Mouse (Mus musculus) yolk sac, embryonic 10.5 days (tissue): ENCODE data around the gene Prdx5.
A peak's percentile ranks its signal among the peaks of the same experiment; 100 is the strongest.

ENCODE experiments used
- DNase-seq: peaks from one replicate; pipeline ENCODE4 v3.0.0-alpha.2; 2017; ENCODE audit warnings: low spot score

The Prdx5 gene

DNA sequence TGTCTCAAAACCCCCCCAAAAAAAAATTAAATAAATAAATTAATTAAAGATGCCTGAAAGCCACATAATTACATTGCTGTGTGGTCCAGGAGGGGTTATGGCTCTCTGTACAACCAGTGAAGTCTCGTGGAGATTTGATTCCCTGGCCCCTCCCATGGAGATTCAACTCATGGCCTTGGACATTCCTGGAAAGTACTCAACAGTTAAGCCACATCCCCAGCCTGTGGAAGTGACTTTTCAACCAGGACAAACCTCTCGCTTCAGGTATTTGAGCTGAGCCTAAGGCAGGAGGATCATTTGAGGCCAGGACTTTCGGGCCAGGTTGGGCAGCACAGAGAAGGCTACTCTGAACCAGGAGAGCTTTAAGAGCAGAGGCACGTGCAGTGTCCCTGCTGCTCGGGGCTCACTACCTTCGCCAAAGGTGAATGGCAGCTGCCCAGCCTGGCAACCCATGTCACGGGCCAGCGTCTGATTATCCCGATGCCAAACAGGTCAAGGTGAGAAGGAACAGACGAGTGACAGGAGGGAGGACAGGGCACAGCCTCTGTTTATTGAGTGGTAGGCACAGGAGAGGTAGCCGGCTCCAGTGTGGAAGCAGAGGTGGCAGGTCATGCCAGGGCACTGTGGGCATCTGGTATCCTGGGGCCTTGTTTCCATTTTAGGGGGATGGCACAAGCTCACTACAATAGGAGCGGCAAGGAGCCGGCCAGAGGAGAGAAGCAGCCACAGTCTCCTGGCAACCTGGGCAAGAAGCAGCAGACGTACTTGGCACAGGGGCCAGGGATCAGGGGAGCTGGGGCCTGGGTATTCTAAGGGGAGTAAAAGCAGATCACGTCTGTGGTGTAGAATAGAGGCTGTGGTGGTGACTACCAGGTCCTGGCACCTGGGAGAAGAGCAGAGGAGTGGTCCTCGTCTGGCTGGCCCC is 27.9 kb upstream of the Prdx5 start:
- DNase-seq: no peak

DNA sequence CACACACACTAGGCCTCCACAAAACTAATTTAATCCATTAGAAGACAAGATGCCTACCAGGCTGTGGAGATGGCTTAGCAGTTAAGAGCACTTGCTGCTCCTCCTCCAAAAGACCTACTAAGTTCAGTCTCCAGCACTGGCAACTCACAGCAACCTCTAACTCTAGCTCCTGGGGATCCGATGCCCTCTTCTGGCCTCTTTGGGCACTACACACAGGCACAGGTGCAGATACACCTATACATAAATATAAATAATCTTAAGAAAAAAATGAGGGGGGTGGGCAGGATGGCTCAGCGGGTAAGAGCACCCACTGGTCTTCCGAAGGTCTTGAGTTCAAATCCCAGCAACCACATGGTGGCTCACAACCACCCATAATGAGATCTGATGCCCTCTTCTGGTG is 26.4 kb upstream of the Prdx5 start:
- no peak for DNase-seq

DNA sequence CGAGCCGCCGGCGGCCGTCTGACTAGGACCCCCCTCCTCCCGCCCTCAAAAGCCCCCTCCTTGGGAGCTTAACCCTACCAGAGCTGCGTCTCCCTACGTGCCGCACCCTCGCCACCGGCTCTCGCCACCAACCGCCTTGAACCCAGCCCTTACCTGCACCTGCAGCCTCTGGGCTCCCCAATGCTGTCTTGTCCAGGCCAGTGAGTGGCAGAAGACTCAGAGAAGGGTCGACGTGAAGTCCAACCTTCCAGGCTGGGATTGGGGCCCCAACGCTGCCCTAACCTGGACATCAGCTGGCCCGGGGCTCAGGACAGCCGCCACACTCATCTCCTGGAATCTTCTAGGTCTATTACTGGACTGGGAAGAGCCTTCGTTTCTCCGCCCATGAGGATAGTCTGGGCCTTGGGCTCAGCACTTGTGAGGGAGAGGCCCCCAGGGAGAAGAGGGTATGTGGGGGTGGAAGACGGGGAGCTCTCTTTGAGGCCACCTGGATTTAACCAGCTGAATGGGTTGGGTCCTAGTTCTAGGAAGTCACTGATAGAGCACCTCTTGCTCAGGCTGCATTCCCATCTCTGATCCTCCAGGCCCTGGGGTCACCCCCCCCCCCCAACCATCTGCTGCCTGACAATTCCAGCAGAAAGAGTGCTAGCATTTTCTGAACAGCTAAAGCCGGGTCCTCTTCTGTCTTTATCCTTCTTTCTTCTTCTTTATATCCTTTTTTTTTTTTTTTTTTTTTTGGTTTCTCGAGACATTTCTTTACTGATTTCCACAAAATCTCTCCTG is 24.5 kb upstream of the Prdx5 start, which contains the start of gene Kcnk4:
Kcnk4 (minus strand) TSS at position 321 of the 783 bp plus-strand sequence.
- DNase-seq: no peak

DNA sequence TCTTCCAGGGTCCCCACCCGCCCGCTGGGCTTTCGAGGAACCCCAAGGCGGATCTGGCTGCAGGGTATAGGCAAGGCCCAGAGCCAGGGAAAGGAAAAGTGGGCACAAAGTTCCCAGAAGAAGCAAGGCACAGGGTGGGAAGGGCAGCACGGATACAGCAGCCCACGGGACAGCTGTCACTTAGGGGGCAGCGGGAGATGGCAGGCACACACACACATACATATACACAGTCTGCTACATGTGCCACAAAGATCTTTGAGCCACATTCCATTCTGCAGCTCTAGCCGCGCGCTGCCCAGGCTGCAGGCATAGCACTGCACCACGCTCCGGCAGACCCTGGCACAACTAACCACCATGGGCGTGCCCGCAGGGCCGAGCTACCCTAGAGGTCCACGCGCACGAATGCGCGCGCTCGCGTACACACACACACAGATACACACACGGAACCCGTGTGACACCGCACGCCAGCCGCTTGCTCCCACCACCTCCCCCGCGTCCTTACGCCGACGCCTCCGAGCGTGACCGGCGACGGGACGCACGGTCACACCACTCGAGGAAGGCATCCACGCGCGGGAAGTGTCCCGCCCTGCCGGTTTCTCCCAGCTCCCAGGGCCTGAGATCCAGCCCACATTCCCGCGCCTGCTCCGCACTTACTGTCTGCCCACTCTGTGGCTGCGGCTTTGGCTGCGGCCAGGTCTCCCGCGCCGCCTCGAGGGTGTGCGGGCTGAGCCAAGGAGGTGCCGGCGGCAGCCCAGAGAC is 23.7 kb upstream of the Prdx5 start:
- DNase-seq: no peak

DNA sequence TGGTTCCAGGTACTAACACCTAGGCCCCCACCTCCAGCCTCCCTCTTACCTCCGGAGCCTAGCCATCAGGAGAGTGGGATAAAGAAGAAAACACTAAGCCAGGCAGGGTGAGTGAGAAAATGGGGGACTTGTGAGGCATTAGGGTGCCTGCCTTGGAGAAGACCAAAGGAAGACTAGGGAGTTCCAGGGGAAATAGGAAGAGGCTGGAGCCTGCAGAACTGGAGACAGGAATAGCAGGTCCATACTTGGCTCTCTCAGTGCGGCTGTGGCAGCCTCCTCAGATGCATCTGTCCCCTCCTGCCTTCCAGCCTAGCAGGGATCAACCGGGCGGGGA is 23.2 kb upstream of the Prdx5 start:
- no peak for DNase-seq

DNA sequence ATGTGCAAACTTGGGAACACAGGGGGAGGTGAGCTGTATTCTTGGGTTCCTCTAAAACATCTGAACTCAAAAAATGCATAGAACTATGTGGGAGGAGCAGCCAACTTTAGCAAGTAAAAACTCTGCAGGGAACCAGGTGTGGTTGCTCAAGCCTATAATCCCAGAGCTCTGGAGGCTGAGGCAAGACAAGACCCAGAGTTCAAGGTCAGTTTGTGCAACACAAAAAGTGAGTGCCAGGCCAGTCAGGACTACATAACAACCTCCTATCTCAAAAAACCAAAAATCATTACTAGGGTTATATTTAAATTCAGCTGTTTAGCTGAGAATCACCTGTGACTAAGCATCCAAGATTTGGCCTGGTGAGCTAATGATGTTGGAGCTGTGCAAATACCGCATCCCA is 22.1 kb upstream of the Prdx5 start:
- DNase-seq: no peak

DNA sequence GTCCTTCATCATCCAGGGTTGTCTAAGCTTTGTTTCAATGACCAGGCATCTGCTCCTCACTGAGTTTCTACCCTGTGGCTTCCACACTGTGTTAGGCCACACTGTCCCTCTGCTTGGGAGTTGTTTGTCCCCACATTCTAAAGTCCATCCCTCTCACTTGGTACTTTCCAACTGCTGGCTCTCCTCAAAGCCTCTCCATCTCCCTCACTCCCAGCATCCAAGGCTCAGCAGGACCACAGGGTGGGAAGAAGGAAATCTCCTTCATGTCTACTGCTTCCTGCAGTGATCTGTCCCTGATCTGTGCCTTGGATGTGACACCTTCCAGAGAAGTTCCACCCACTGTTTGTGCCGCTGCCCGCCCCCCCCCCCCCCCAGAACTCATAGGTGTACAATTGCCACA is 21.1 kb upstream of the Prdx5 start:
- no peak for DNase-seq

DNA sequence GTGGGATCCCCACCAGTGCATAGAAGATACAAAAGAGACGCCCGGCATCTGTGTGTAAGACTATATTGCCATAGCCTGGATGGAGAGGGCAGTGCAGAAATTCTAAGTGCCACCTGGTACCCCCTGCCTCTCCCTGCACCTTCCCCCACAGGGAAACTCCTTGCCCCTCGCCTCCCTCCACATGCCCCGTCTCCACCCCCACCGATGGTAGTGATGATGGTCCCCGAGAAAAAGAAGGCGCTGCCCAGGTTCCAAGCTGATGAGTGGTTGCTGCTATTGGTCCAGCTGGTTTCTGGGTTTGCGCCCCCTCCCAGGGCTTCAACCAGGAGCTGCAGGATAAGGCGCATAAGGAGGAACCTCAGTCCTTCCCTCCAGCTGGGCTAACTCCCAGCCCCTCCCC is 18.2 kb upstream of the Prdx5 start:
- DNase-seq: no peak

DNA sequence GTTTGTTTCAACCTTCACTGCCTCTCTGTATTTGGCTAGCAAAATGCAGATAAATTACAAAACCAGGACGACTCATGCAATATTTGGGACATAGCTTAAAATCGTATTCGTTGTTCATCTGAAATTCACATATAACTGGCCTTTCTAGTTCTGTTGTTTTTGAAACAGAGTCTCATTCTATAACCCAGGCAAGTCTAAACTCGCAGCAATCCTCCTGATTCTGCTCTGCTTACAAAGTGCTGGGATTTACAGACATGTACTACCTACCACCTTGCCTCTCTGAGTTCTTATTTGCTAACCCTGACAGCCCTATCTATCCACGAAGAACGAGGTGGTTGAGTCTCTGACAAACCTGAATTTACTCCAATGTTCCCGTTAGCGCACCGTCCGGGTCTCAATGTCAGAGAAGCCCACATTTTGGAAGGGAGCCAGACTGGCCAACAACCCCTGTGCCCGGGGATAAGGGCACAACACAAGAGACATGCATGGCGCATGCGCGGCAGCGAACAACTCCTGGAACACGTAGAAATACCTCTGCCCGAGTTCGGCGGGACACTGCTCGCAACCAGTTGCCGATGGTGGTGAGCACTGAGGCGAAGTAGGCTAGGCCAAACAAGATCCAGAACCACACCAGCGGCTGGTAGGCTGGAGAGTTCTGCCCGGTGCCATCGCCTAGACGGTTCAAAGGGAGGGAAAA is 16.8 kb upstream of the Prdx5 start:
- DNase-seq: no peak

DNA sequence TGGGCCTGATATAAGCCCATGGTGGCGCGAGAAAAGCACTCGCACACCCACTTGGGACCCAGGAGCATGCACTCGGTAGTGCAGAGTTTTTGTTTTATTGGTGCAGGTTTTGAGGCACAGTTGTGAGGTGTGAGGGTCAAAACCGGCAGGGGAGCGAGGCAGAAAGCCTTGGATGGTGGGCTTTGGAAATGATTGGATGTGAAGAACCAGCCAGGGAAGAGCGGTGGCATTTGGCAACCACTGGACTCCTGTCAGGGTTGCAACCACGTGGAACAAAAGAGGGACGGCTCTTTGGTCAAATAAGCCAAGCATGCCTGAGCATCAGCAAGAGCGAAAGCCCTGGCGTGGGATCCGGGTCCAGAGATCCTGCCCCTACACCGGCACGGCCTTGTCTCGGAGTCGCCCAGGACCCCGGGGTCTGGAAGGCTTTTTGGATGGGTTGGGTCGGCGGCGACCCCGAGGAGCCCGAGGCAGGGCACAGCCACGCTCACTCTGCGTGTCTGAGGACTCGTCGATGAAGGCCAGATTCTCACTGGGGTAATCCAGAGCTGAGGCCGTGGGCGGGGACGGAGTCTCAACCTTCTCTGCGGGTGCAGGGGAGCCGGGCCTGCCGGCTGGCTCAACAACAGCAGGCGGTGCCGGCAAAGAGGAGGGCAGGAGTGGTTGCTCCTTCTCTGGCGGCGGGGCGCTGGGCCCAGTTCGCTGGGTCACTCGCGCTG is 15.9 kb upstream of the Prdx5 start:
- no peak for DNase-seq

DNA sequence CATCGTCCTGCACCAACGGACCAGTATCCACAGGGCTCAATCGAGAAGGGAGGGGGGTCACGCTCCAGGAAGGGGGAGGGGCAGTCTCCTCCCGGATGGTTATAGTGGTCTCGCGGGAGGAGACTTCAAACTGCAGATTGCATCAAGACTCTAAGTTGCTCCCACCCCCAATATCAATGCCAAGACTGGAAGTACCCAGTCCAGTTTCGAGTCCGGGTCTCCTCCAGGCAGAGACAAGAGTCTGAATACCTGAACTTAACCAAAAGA is 15.3 kb upstream of the Prdx5 start, which contains the start of gene Catsperz:
Catsperz (minus strand) TSS at position 74 of the 267 bp plus-strand sequence.
- no peak for DNase-seq

DNA sequence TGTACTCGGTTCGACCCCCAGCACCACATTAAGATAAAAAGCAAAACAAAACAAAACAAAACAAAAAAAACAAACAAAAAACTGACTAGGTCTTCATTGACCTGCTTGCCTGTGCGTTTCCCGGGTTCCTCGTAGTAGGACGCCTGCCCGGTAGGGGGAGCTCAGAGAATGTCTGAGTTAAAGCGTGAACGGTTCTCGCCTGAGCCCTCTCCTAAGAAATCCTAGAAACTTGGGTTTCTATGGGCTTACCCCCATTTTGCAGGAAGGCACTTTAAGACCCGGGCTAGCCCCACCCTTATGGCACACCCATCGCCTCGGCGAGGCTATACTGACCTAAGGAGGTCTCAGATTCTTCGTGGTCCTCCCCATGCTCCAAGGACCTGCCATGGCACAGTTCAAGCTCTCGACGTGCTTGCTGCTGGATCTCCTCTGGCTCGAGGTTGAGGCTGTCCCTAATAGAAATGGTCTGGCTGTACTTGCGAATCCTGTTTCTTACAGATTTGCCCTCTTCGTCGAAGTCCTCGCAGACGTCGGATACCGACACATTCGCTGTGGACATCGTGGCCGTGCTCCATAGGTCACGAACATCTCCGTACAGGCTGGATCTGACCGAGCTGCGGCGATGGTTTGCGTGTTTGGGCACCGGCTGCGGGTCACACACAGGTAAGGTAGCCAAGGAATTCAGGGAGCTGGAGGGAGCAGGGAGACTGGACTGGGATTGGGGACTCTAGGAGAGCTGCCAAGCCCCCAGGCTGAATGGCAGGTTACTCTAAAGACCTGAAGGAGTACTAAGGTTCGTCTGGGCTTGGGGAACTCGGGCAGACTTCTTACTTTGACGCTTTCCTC is 14.8 kb upstream of the Prdx5 start:
- peak; percentile 64 for DNase-seq

DNA sequence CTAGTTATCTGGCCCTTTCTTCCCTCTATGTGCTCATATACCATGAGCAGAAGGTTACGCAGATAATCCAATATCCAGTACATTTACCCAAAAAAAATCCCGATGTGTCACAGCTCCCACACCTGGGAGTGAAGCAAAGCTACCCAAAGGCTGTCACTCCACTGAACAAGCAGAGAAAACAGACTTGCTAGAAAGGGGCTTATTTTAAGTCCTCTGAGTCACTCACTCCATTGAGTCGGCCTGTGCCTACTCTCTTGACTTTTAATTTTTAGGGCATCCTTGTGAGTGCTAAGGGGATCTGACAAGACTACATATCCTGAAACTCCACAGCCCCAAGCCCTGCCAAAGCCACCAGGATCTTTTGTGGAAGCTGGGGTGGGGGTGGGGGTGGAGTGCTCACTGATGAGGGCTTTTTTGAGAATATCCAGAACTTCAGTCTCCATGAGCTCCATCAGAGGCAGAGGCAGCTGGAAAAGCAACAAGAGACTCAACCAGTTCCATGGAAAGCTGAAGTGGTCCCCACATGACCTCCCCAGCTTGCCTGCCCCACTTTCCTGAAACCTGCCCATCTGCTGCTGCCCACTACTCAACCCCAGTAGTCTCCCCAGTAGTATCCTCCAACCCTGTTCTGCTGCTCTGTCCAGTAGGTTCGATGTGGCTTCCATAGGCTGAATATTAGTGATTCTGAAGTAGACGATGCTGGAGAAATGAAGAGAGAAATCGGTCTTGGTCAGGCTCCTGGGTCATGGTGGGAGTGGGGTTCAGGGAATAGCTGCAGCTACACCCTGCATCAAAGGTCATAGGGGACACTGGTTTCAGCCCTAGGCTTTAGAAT is 13.2 kb upstream of the Prdx5 start:
- DNase-seq: no peak

DNA sequence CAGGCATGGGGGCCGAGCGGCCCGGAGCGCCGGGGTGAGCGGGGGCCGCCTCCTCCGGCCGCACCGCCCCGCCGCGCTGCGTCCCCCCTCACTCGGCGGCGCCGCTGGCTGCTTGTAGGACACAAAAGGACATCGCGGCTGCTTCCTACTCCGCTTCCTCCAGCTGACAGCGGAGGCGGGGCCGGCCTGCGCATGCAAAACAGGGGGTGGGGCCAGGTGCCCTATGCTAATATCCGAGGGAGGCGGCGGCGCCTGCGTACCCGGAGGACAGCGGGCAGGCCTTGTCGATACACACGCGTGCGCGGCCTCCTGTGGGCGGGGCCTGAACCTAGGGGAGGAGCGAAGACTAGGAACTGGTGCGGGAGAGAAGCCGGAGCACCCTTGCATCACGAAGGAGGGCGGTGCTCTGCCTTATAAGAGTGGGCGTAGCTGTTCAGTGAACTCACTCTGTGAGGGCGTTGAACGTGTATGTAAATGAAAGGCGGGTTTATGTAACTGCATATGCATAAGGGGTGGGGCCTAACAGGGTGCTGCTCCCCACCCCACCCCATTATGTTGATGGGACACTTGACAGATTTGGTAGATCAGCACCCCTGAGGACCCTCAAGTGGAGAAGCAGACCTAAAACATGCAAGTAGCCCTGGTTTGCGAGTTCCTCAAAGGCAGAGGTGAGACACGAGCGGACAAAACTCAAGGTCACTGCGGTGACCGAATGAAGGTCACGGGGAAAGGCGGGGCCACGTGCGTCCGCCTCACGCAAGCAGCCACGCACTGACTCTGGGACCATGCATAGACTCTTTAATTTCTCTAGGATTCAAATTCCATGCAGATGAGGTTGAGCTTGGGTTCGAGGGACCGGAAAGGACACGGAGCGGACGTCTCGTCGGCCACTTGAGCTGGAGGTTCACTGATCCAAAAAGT is 12.0 kb upstream of the Prdx5 start, which contains the start of gene Esrra:
Esrra (minus strand) TSS at position 167 of the 921 bp plus-strand sequence.
- peak; percentile 100 for DNase-seq

DNA sequence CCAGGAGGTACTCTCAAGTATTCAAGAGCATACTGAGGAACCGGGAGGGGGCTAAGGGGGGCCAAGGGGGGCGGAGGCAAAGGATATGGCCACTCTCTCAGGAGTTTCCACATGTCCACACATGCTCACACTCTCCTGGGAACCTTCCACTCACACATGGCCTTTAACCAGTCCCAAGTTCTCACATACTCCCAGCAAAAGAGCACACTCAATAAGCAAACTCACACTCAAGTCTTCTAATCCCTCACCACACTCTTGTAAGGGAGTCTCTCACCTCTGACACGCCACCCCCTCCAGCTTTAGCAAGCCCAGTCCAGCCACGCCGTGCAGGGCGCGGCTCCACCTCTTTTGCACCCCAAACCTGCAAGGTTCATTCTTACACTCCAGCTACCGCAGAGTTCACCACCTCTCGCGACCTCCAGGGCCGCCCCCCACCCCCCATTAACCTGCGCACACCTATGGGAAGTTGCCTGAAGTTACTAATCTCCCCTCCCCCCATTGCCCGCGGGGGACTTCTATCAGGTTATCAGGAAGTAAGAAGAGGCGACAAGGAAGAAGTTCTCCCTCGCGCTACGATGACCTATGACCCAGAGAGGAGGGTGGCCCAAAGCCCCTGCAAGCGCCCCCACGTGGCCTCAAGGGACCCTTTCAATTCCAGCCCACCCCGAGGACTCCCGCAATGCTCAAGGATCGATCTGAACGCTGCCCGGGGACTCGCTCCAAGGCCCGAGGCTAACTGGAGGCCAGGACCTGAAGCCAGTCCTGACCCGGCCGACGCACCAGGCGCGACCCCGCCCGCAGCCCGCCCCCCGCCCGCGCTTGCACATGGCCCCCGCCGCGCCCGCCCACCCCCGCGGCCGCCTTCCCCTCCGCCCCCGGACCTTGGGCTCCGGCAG is 11.1 kb upstream of the Prdx5 start:
- peak; percentile 91 for DNase-seq

DNA sequence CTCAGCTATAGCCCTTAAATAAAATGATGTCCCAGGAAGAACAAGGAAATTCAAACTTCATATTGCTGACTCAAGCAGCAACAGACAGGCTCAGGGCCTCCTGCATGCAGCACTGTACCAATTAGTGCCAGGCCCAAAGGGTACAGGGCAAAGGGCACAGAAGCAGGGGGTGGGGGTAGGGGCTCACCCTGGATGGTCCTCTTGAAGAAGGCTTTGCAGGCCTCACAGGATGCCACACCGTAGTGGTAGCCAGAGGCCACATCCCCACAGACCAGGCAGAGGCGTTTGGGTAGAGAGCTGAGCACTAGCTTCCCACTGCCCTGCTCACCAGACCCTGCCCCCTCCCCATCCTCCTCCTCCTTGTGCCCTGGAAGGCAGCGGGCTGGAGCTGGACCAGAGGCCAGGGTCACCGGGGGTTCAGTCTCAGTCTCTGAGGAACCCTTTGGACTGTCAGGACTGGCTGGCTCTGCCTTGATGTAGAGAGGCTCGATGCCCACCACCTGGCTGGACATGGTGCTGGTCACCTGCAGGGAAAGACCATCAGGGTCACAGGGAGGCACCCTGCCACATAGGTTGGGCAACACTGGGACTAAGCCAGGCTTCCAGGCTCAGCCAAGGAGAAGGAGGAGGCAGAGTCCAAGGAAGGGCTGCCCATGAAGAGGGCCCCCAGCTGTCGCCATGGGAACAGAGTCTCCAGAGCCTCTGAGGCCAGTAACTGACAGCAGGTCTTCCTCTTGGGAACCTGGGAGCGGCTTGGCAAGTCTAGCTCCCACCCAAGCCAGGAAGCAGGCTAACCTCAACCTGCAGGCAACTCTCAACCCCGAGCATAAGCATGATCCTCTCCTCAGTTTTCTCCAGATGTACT is 10.2 kb upstream of the Prdx5 start:
- DNase-seq: peak; percentile 58
